Mouse (Mus musculus): Measurements from ENCODE around the gene Iqcf3.

GRCm38 (mm10) chr9:106566437-106566836 is 5.0 kb upstream of the Iqcf3 start:
- TF ChIP-seq POLR2A (IDR thresholded peaks at IDR 0.05; ENCODE audit: borderline replicate concordance, control insufficient read depth, low read depth, low read length) (no peak), CTCF (IDR thresholded peaks at IDR 0.05; ENCODE audit: control insufficient read depth, insufficient read depth, low read length) (no peak)

Data from bone marrow, adult 2 months (tissue).